Mouse (Mus musculus): ENCODE measurements around the gene Parp6. TPM values are rescaled to one million over a fixed set of nuclear protein-coding genes. Genes with fewer than 3 reads are reported as not detected.

Gene Parp6
- total and polyA plus RNA-seq, 3 experiments: 8.8 to 70.7 (median 25.7) TPM

GRCm38 (mm10) chr9:59653371-59653770, 36.3 kb downstream of the Parp6 start:
- peaks cover 29% of the 10 kb centered on the region for H3K4me1 ChIP-seq (ENCODE audit: insufficient read depth, low read depth, low read length)
- H3K27me3 ChIP-seq (ENCODE audit: insufficient read depth, low read length): no peaks in the 10 kb centered on the region
- H3K36me3 ChIP-seq (replicated peaks): peaks cover 43% of the 10 kb centered on the region
- ATAC-seq (ENCODE audit: extremely low read depth, insufficient number of reproducible peaks, low FRiP score, poor library complexity, severe bottlenecking) (peak; percentile 43), DNase-seq (ENCODE audit: low spot score) (peak; percentile 38)
- no peaks in the 10 kb centered on the region for H3K9me3 ChIP-seq (replicated peaks)
- TF ChIP-seq GATA1 (IDR thresholded peaks at IDR 0.05; ENCODE audit: borderline replicate concordance, low read length) (no peak), POLR2AphosphoS5 (IDR thresholded peaks at IDR 0.05; ENCODE audit: insufficient replicate concordance, low read depth, low read length) (no peak), GATA2 (IDR thresholded peaks at IDR 0.05; ENCODE audit: borderline replicate concordance, low read depth, low read length) (no peak), CTCF (IDR thresholded peaks at IDR 0.05; ENCODE audit: low read depth, low read length) (no peak), TAL1 (conservative IDR thresholded peaks at IDR 0.05; ENCODE audit: low read depth, low read length) (peak; percentile 15; the same call in 1 of the 2 replicates)
- peak overlapping the region; percentile 46; the same call in 1 of the 2 replicates for H3K4me3 ChIP-seq (ENCODE audit: low read depth, low read length)

- DNase-seq (ENCODE audit: low spot score) (no peak), ATAC-seq (ENCODE audit: extremely low read depth, insufficient number of reproducible peaks, low FRiP score, poor library complexity, severe bottlenecking) (no peak)
- H3K36me3 ChIP-seq (replicated peaks): peaks cover 40% of the 10 kb centered on the region
- peaks cover 35% of the 10 kb centered on the region for H3K4me1 ChIP-seq (ENCODE audit: insufficient read depth, low read depth, low read length)
- no peaks in the 10 kb centered on the region for H3K27me3 ChIP-seq (ENCODE audit: insufficient read depth, low read length)
- TF ChIP-seq TAL1 (conservative IDR thresholded peaks at IDR 0.05; ENCODE audit: low read depth, low read length) (no peak), CTCF (IDR thresholded peaks at IDR 0.05; ENCODE audit: low read depth, low read length) (no peak), GATA1 (IDR thresholded peaks at IDR 0.05; ENCODE audit: borderline replicate concordance, low read length) (no peak), GATA2 (IDR thresholded peaks at IDR 0.05; ENCODE audit: borderline replicate concordance, low read depth, low read length) (no peak), POLR2AphosphoS5 (IDR thresholded peaks at IDR 0.05; ENCODE audit: insufficient replicate concordance, low read depth, low read length) (no peak)
- H3K9me3 ChIP-seq (replicated peaks): no peaks in the 10 kb centered on the region
- H3K4me3 ChIP-seq (ENCODE audit: low read depth, low read length): no peak overlapping the region; the same call in 1 of the 2 replicates
Measured at GRCm38 (mm10) chr9:59654450-59654983, 37.4 kb downstream of the Parp6 start.

GRCm38 (mm10) chr9:59655958-59656634, 39.0 kb downstream of the Parp6 start, which contains the start of gene Pkm:
Gene Pkm (plus strand): TSS chr9:59656368.
- Histone ChIP-seq H3K9me3 (replicated peaks) (no peaks in the 10 kb centered on the region), H3K27me3 (ENCODE audit: insufficient read depth, low read length) (no peaks in the 10 kb centered on the region), H3K36me3 (replicated peaks) (peaks cover 41% of the 10 kb centered on the region), H3K4me3 (ENCODE audit: low read depth, low read length) (peak within 1 kb of the TSS; percentile 99), H3K4me1 (ENCODE audit: insufficient read depth, low read depth, low read length) (peaks cover 51% of the 10 kb centered on the region)
- peak; percentile 50 for ATAC-seq (ENCODE audit: extremely low read depth, insufficient number of reproducible peaks, low FRiP score, poor library complexity, severe bottlenecking)
- peak; percentile 87 for DNase-seq (ENCODE audit: low spot score)
- TF ChIP-seq GATA1 (IDR thresholded peaks at IDR 0.05; ENCODE audit: borderline replicate concordance, low read length): no peak
- no peak for TF ChIP-seq TAL1 (conservative IDR thresholded peaks at IDR 0.05; ENCODE audit: low read depth, low read length)
- TF ChIP-seq GATA2 (IDR thresholded peaks at IDR 0.05; ENCODE audit: borderline replicate concordance, low read depth, low read length): no peak
- TF ChIP-seq POLR2AphosphoS5 (IDR thresholded peaks at IDR 0.05; ENCODE audit: insufficient replicate concordance, low read depth, low read length): no peak
- TF ChIP-seq CTCF (IDR thresholded peaks at IDR 0.05; ENCODE audit: low read depth, low read length): no peak

DNA sequence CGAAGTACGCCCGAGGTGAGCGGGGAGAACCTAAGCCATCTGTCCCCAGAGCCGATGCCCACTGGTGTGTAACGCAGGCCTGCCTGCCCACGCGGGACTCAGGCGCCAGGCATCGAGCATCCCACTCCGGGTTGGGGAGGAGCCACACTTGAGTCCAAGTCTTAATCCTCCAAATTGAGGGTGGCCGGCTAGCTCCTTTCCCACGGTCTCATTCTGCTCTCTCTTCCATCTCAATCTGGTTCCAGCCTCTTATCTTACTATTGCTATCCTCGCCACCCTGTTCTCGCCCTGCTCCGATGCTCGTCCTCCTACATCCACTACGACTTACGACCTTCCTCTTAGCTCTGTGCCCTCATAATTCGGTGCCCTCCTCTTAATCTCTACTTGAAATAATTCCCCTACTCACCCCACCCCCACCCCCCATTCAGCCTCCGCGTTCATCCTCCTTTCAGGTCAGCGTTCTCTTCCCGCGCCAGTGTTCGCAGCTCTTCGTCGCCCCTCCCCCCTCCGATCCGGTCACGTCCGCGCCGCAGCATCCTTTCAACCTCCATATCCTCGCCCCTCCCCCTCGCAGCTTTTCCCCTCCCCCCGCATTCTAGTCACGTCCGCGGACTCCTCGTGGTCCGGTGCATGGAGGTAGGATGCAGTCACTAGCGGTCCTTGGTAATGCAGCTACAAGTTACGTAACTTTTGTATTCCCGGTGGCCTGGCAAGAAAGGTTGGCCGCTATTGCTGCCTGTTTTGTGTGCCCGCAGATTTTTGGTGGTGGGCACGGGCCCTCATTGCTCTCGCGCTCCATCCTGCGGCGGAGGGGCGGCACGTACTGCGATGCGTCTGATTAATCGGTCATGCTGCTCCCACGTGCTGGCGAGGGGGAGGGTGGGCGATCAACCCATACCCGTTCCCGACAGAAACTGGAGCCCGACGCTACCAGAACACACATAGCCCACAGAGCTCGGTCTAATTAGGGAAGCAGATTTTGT, 39.8 kb downstream of the Parp6 start:
- ATAC-seq (ENCODE audit: extremely low read depth, insufficient number of reproducible peaks, low FRiP score, poor library complexity, severe bottlenecking) (no peak), DNase-seq (ENCODE audit: low spot score) (peak; percentile 33)
- no peaks in the 10 kb centered on the region for H3K27me3 ChIP-seq (ENCODE audit: insufficient read depth, low read length)
- H3K9me3 ChIP-seq (replicated peaks): no peaks in the 10 kb centered on the region
- H3K36me3 ChIP-seq (replicated peaks): peaks cover 44% of the 10 kb centered on the region
- H3K4me3 ChIP-seq (ENCODE audit: low read depth, low read length): peak overlapping the region; percentile 99
- peak; percentile 84; the same call in 1 of the 2 replicates for TF ChIP-seq POLR2AphosphoS5 (IDR thresholded peaks at IDR 0.05; ENCODE audit: insufficient replicate concordance, low read depth, low read length)
- TF ChIP-seq GATA1 (IDR thresholded peaks at IDR 0.05; ENCODE audit: borderline replicate concordance, low read length): no peak
- H3K4me1 ChIP-seq (ENCODE audit: insufficient read depth, low read depth, low read length): peaks cover 59% of the 10 kb centered on the region

- ATAC-seq (ENCODE audit: extremely low read depth, insufficient number of reproducible peaks, low FRiP score, poor library complexity, severe bottlenecking) (no peak), DNase-seq (ENCODE audit: low spot score) (no peak)
- no peaks in the 10 kb centered on the region for H3K9me3 ChIP-seq (replicated peaks)
- no peaks in the 10 kb centered on the region for H3K27me3 ChIP-seq (ENCODE audit: insufficient read depth, low read length)
- H3K4me1 ChIP-seq (ENCODE audit: insufficient read depth, low read depth, low read length): peaks cover 64% of the 10 kb centered on the region
- peak overlapping the region; percentile 99 for H3K4me3 ChIP-seq (ENCODE audit: low read depth, low read length)
- TF ChIP-seq GATA1 (IDR thresholded peaks at IDR 0.05; ENCODE audit: borderline replicate concordance, low read length) (no peak), GATA2 (IDR thresholded peaks at IDR 0.05; ENCODE audit: borderline replicate concordance, low read depth, low read length) (no peak), POLR2AphosphoS5 (IDR thresholded peaks at IDR 0.05; ENCODE audit: insufficient replicate concordance, low read depth, low read length) (no peak; the same call in 1 of the 2 replicates), CTCF (IDR thresholded peaks at IDR 0.05; ENCODE audit: low read depth, low read length) (no peak), TAL1 (conservative IDR thresholded peaks at IDR 0.05; ENCODE audit: low read depth, low read length) (no peak)
- H3K36me3 ChIP-seq (replicated peaks): peaks cover 57% of the 10 kb centered on the region
Measured at GRCm38 (mm10) chr9:59658146-59658545, 41.1 kb downstream of the Parp6 start.
